In the genomic region with DNA sequence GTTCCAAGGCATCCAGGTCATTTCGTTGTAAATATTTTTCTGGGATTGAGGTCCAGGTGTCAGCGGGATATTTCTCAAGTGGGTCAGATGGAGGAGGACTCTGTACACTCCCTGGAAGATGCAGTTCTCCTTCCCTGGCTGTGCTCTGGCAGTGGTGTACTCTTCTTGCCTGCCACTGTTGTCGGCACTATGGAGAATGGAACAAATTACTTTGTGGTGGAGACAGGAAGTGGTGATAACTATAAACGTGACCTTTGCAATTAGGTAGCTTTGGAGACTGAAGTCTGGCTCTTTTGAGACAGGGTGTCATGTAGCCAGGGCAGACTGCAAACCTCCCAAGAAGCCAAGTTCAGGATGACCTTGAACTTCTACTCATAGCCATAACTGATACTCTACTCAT, we compare ENCODE assay signal across 13 mouse cellular contexts. TPM values are rescaled to one million over a fixed set of nuclear protein-coding genes. Genes with fewer than 3 reads are reported as not detected.
A peak's percentile ranks its signal among the peaks of the same experiment; 100 is the strongest.
DNase-seq lines count a peak whose midpoint lies in the region; ATAC-seq and TF ChIP-seq lines count a peak whose summit lies in the region.
"Had no signal": no experiment of that assay in that cellular context is flagged by ENCODE, and none has a peak within 500 bp of the region (broad histone marks: within the 10 kb centered on the region; RNA-seq: fewer than 3 reads in every experiment).

No protein-coding gene starts in this region.

- H3K4me3 ChIP-seq in intestine, embryonic 15.5 days (replicated peaks), result no peak overlapping the region
- no peak overlapping the region for H3K4me3 ChIP-seq in intestine, postnatal 0 days (ENCODE audit: low read depth, low read length)
- H3K4me3 ChIP-seq in MEL (ENCODE audit: control insufficient read depth in 1 of 2, insufficient read depth in 1 of 2, low read depth in 2 of 2, low read length in 2 of 2), result no peak overlapping the region
- H3K4me3 ChIP-seq: forebrain, embryonic 10.5 days; limb, embryonic 15.5 days; midbrain, embryonic 13.5 days; myocyte had no signal

- peak; percentile 39; the same call in 1 of the 2 replicates for ATAC-seq in intestine, embryonic 15.5 days
- ATAC-seq in intestine, postnatal 0 days, result no peak
- peak; percentile 72 to 88 for ATAC-seq in hematopoietic stem cell, adult 5-6 weeks (replicated peaks in 1 of 2; ENCODE audit: insufficient read depth in 1 of 2, low FRiP score in 2 of 2, low TSS enrichment in 1 of 2, low read depth in 1 of 2, poor library complexity in 2 of 2, severe bottlenecking in 2 of 2)
- ATAC-seq: midbrain, embryonic 13.5 days had no signal

- no peak overlapping the region for H3K9ac ChIP-seq in intestine, embryonic 15.5 days
- H3K9ac ChIP-seq in intestine, postnatal 0 days (ENCODE audit: low read depth, low read length), result no peak overlapping the region
- no peak overlapping the region for H3K9ac ChIP-seq in MEL (ENCODE audit: control insufficient read depth, low read depth, low read length, poor library complexity, severe bottlenecking)
- H3K9ac ChIP-seq: hindbrain, embryonic 14.5 days; limb, embryonic 15.5 days; midbrain, embryonic 13.5 days had no signal

- H3K79me2 ChIP-seq in MEL (ENCODE audit: control insufficient read depth, insufficient read depth, low read length, poor library complexity), result no peaks in the 10 kb centered on the region

- H3K27ac ChIP-seq in intestine, embryonic 15.5 days, result no peak overlapping the region
- H3K27ac ChIP-seq in intestine, postnatal 0 days (ENCODE audit: low read depth, low read length), result no peak overlapping the region
- no peak overlapping the region for H3K27ac ChIP-seq in MEL (ENCODE audit: control insufficient read depth, low read depth, low read length)
- H3K27ac ChIP-seq: forebrain, embryonic 10.5 days; hindbrain, embryonic 14.5 days; limb, embryonic 15.5 days; midbrain, embryonic 13.5 days had no signal

- no peak for TF ChIP-seq POLR2A in MEL (IDR thresholded peaks at IDR 0.05; ENCODE audit: control insufficient read depth in 1 of 2, insufficient read depth in 1 of 2, low read depth in 1 of 2, low read length in 2 of 2, poor library complexity in 1 of 2)

- H3K4me2 ChIP-seq in intestine, embryonic 15.5 days (replicated peaks), result no peak overlapping the region
- no peak overlapping the region for H3K4me2 ChIP-seq in intestine, postnatal 0 days (replicated peaks; ENCODE audit: low read depth)
- H3K4me2 ChIP-seq: hindbrain, embryonic 14.5 days; limb, embryonic 15.5 days; midbrain, embryonic 13.5 days had no signal

- no peak for TF ChIP-seq CTCF in intestine, postnatal 0 days (IDR thresholded peaks at IDR 0.05; ENCODE audit: low read depth)
- no peak for TF ChIP-seq CTCF in MEL (IDR thresholded peaks at IDR 0.05 in 2 of 3, conservative IDR thresholded peaks at IDR 0.05 in 1 of 3; ENCODE audit: control insufficient read depth in 1 of 3, insufficient read depth in 1 of 3, low read depth in 2 of 3, low read length in 3 of 3, poor library complexity in 1 of 3, severe bottlenecking in 1 of 3)

- no peak for TF ChIP-seq RAD21 in MEL (IDR thresholded peaks at IDR 0.05; ENCODE audit: low read depth, low read length)

- DNase-seq in MEL (ENCODE audit: low read depth, low spot score), result peak; percentile 23
- no peak for DNase-seq in cerebellum, postnatal 25 days
- no peak for DNase-seq in left cerebral cortex, postnatal 36 days (ENCODE audit: low spot score in 2 of 2)
- DNase-seq in testis, postnatal 14 days (ENCODE audit: low spot score), result no peak
- DNase-seq: cerebellum, adult 9-10 months had no signal

- H3K4me1 ChIP-seq in intestine, embryonic 15.5 days (replicated peaks), result no peaks in the 10 kb centered on the region
- H3K4me1 ChIP-seq in intestine, postnatal 0 days (replicated peaks; ENCODE audit: control insufficient read depth, insufficient read depth, low read length), result no peaks in the 10 kb centered on the region
- H3K4me1 ChIP-seq in MEL (ENCODE audit: control insufficient read depth in 1 of 2, insufficient read depth in 2 of 2, low read length in 2 of 2), result no peaks in the 10 kb centered on the region; a peak in 1 of 4 replicates

- 57% methylated on average over 4 of the region's 4 CpGs for WGBS in intestine, embryonic 15.5 days
- WGBS in intestine, postnatal 0 days, result 61% methylated on average over 4 of the region's 4 CpGs

- H3K27me3 ChIP-seq in intestine, embryonic 15.5 days (replicated peaks), result no peaks in the 10 kb centered on the region
- no peaks in the 10 kb centered on the region for H3K27me3 ChIP-seq in intestine, postnatal 0 days (replicated peaks; ENCODE audit: control insufficient read depth, insufficient read depth, low read length)
- no peaks in the 10 kb centered on the region for H3K27me3 ChIP-seq in MEL (ENCODE audit: control insufficient read depth in 1 of 2, insufficient read depth in 2 of 2, low read length in 2 of 2)
- H3K27me3 ChIP-seq: limb, embryonic 15.5 days had no signal

- no peaks in the 10 kb centered on the region for H3K36me3 ChIP-seq in intestine, embryonic 15.5 days
- H3K36me3 ChIP-seq in intestine, postnatal 0 days (ENCODE audit: control insufficient read depth, insufficient read depth), result no peaks in the 10 kb centered on the region
- H3K36me3 ChIP-seq in MEL (ENCODE audit: control insufficient read depth in 1 of 2, insufficient read depth in 2 of 2, low read length in 2 of 2), result peaks cover 6 to 18% of the 10 kb centered on the region in 2 experiments; a peak in 3 of 4 replicates
- H3K36me3 ChIP-seq: forebrain, embryonic 10.5 days; limb, embryonic 15.5 days; midbrain, embryonic 13.5 days had no signal

- intact Hi-C loops in left cerebral cortex, postnatal 36 days (cut with DNase I), result no loop called here

- H3K9me3 ChIP-seq in intestine, embryonic 15.5 days, result no peaks in the 10 kb centered on the region
- no peaks in the 10 kb centered on the region for H3K9me3 ChIP-seq in intestine, postnatal 0 days (ENCODE audit: control insufficient read depth)
- H3K9me3 ChIP-seq in MEL (replicated peaks; ENCODE audit: insufficient read depth, low read length), result no peaks in the 10 kb centered on the region
- H3K9me3 ChIP-seq: forebrain, embryonic 10.5 days; limb, embryonic 15.5 days; midbrain, embryonic 13.5 days had no signal

- no peak for TF ChIP-seq EP300 in MEL (IDR thresholded peaks at IDR 0.05; ENCODE audit: low read depth in 1 of 2, low read length in 2 of 2)

TF ChIP-seq in MEL, 35 proteins besides CTCF, POLR2A, EP300 and RAD21:
- TF ChIP-seq BHLHE40 (IDR thresholded peaks at IDR 0.05; ENCODE audit: borderline replicate concordance, low read depth, low read length), result peak; percentile 67; the same call in 1 of the 2 replicates
- TF ChIP-seq MAFK (IDR thresholded peaks at IDR 0.05; ENCODE audit: borderline replicate concordance, low read depth, low read length), result no peak
TF ChIP-seq in MEL: peak in this region for 1.

RNA-seq across cellular contexts. Expression of a gene that starts 55.9 kb away (rescaled TPM):
- 43.2 and 44.7 TPM in 2 replicates for polyA plus RNA-seq in intestine, embryonic 15.5 days (2015; fragmentation: Nextera tagmentation; extraction: Ambion mirVana)
- 14.3 and 15.3 TPM in 2 replicates for polyA plus RNA-seq in intestine, postnatal 0 days (2015; fragmentation: Nextera tagmentation; extraction: Ambion mirVana)
- total RNA-seq in MEL (2012; rRNA removed), result 92.4 and 94.1 TPM in 2 replicates
- 10 to 100 TPM; 34.3 to 72.8 TPM for polyA plus RNA-seq in MEL (2012; ENCODE audit: insufficient read depth in 1 of 2, insufficient read length in 2 of 2, low read depth in 1 of 2, low replicate concordance in 2 of 2, missing spikeins in 1 of 2)
- total RNA-seq in hematopoietic stem cell, adult 5-6 weeks (2017), result 48.8 and 58.4 TPM in 2 replicates
- total RNA-seq in left cerebral cortex, postnatal 36 days (2021), result 10 to 100 TPM; 28.0 to 29.9 TPM
